Comparison of ENCODE assay signal across 9 mouse cellular contexts in genomic region chr4:42954297-42954696, GRCm38 (mm10). TPM values are rescaled to one million over a fixed set of nuclear protein-coding genes. Genes with fewer than 3 reads are reported as not detected.
DNase-seq lines count a peak whose midpoint lies in the region; ATAC-seq lines count a peak whose summit lies in the region.
"Had no signal": no experiment of that assay in that cellular context is flagged by ENCODE, and none has a peak within 500 bp of the region (broad histone marks: within the 10 kb centered on the region; RNA-seq: fewer than 3 reads in every experiment).

No protein-coding gene starts in this region.

- H3K27ac ChIP-seq in hindbrain, embryonic 12.5 days = peak overlapping the region; percentile 88
- H3K27ac ChIP-seq in midbrain, embryonic 14.5 days (replicated peaks; ENCODE audit: low read depth, low read length) = peak overlapping the region; percentile 81
- H3K27ac ChIP-seq: limb, embryonic 13.5 days had no signal

- peaks cover 52% of the 10 kb centered on the region for H3K4me1 ChIP-seq in hindbrain, embryonic 12.5 days
- H3K4me1 ChIP-seq in midbrain, embryonic 14.5 days (ENCODE audit: control insufficient read depth, insufficient read depth, low read length) = peaks cover 40% of the 10 kb centered on the region

- peak; percentile 73 to 79 for DNase-seq in frontal cortex, postnatal 10 days (ENCODE audit: low spot score in 2 of 2)
- peak; percentile 87 for DNase-seq in cerebellum, adult 9-10 months
- DNase-seq in frontal cortex, postnatal 25 days (ENCODE audit: low spot score in 2 of 2) = peak; percentile 77 to 81
- DNase-seq in left cerebral cortex, postnatal 14 days (ENCODE audit: low spot score in 2 of 2) = peak; percentile 85 to 92
- DNase-seq in midbrain, embryonic 14.5 days = peak; percentile 86
- DNase-seq in spleen, postnatal 4 days (ENCODE audit: low spot score in 2 of 2) = peak; percentile 42 to 82

- H3K27me3 ChIP-seq in hindbrain, embryonic 12.5 days = no peaks in the 10 kb centered on the region
- no peaks in the 10 kb centered on the region for H3K27me3 ChIP-seq in midbrain, embryonic 14.5 days (ENCODE audit: control insufficient read depth, insufficient read depth, low read length)
- H3K27me3 ChIP-seq: limb, embryonic 13.5 days had no signal

- peaks cover 35% of the 10 kb centered on the region for H3K36me3 ChIP-seq in hindbrain, embryonic 12.5 days
- H3K36me3 ChIP-seq in midbrain, embryonic 14.5 days (ENCODE audit: control insufficient read depth, insufficient read depth, low read length) = peaks cover 52% of the 10 kb centered on the region

- peak overlapping the region; percentile 11 for H3K4me3 ChIP-seq in hindbrain, embryonic 12.5 days
- H3K4me3 ChIP-seq in midbrain, embryonic 14.5 days (replicated peaks; ENCODE audit: low read depth, low read length) = peak overlapping the region; percentile 83
- H3K4me3 ChIP-seq: limb, embryonic 13.5 days had no signal

- no peak for ATAC-seq in frontal cortex, adult (ENCODE audit: low TSS enrichment)
- no peak for ATAC-seq in hindbrain, embryonic 12.5 days (ENCODE audit: low FRiP score)
- ATAC-seq in midbrain, embryonic 14.5 days (ENCODE audit: low FRiP score, low TSS enrichment) = no peak

- no peaks in the 10 kb centered on the region for H3K9me3 ChIP-seq in hindbrain, embryonic 12.5 days (replicated peaks)
- H3K9me3 ChIP-seq in midbrain, embryonic 14.5 days (ENCODE audit: control insufficient read depth, low read length) = no peaks in the 10 kb centered on the region
- H3K9me3 ChIP-seq: limb, embryonic 13.5 days had no signal

- WGBS in hindbrain, embryonic 12.5 days = 7% methylated on average over 10 of the region's 10 CpGs
- WGBS in midbrain, embryonic 14.5 days = 3% methylated on average over 10 of the region's 10 CpGs

- peak overlapping the region; percentile 94 for H3K4me2 ChIP-seq in hindbrain, embryonic 12.5 days (replicated peaks)
- H3K4me2 ChIP-seq in midbrain, embryonic 14.5 days (ENCODE audit: low read length) = peak overlapping the region; percentile 99
- H3K4me2 ChIP-seq: limb, embryonic 13.5 days had no signal

- intact Hi-C loops in left cerebral cortex, postnatal 14 days (cut with DNase I) = no loop called here

- H3K9ac ChIP-seq in hindbrain, embryonic 12.5 days = peak overlapping the region; percentile 94; the same call in 1 of the 2 replicates
- H3K9ac ChIP-seq in midbrain, embryonic 14.5 days (replicated peaks; ENCODE audit: low read length) = no peak overlapping the region
- H3K9ac ChIP-seq: limb, embryonic 13.5 days had no signal

RNA-seq across cellular contexts. Expression of gene Dnajb5, which starts 4.7 kb away (rescaled TPM):
- polyA plus RNA-seq in hindbrain, embryonic 12.5 days (2016; fragmentation: Nextera tagmentation; extraction: Ambion mirVana) = 32.4 and 37.4 TPM in 2 replicates
- total RNA-seq in left cerebral cortex, postnatal 14 days (2021) = 100 to 1,000 TPM; 225 to 284 TPM
- polyA plus RNA-seq in midbrain, embryonic 14.5 days (2014; fragmentation: Nextera tagmentation; extraction: Ambion mirVana) = 45.0 and 88.7 TPM in 2 replicates

RNA-seq across cellular contexts. Expression of gene 1700022I11Rik, which starts 15.1 kb away (rescaled TPM):
- polyA plus RNA-seq in hindbrain, embryonic 12.5 days (2016; fragmentation: Nextera tagmentation; extraction: Ambion mirVana) = 0.61 and 1.2 TPM in 2 replicates
- total RNA-seq in left cerebral cortex, postnatal 14 days (2021) = not detected
- 0.38 and 0.80 TPM in 2 replicates for polyA plus RNA-seq in midbrain, embryonic 14.5 days (2014; fragmentation: Nextera tagmentation; extraction: Ambion mirVana)

RNA-seq across cellular contexts. Expression of gene Phf24, which starts 37.8 kb away (rescaled TPM):
- 7.9 TPM in 2 replicates for polyA plus RNA-seq in hindbrain, embryonic 12.5 days (2016; fragmentation: Nextera tagmentation; extraction: Ambion mirVana)
- total RNA-seq in left cerebral cortex, postnatal 14 days (2021) = 100 to 1,000 TPM; 328 to 359 TPM
- polyA plus RNA-seq in midbrain, embryonic 14.5 days (2014; fragmentation: Nextera tagmentation; extraction: Ambion mirVana) = 33.2 and 33.9 TPM in 2 replicates

RNA-seq across cellular contexts. Expression of gene Vcp, which starts 46.0 kb away (rescaled TPM):
- polyA plus RNA-seq in hindbrain, embryonic 12.5 days (2016; fragmentation: Nextera tagmentation; extraction: Ambion mirVana) = 626 and 637 TPM in 2 replicates
- total RNA-seq in left cerebral cortex, postnatal 14 days (2021) = 100 to 1,000 TPM; 223 to 226 TPM
- 378 and 531 TPM in 2 replicates for polyA plus RNA-seq in midbrain, embryonic 14.5 days (2014; fragmentation: Nextera tagmentation; extraction: Ambion mirVana)

RNA-seq across cellular contexts. Expression of gene Fancg, which starts 56.0 kb away (rescaled TPM):
- polyA plus RNA-seq in hindbrain, embryonic 12.5 days (2016; fragmentation: Nextera tagmentation; extraction: Ambion mirVana) = 20.5 and 21.6 TPM in 2 replicates
- 10 to 100 TPM in 1 of 2 experiments, 1 to 10 TPM in 1; 10.0 to 11.3 TPM for total RNA-seq in left cerebral cortex, postnatal 14 days (2021)
- polyA plus RNA-seq in midbrain, embryonic 14.5 days (2014; fragmentation: Nextera tagmentation; extraction: Ambion mirVana) = 17.4 and 20.4 TPM in 2 replicates
